ENCODE assay signal across 35 mouse cellular contexts in the genomic region with DNA sequence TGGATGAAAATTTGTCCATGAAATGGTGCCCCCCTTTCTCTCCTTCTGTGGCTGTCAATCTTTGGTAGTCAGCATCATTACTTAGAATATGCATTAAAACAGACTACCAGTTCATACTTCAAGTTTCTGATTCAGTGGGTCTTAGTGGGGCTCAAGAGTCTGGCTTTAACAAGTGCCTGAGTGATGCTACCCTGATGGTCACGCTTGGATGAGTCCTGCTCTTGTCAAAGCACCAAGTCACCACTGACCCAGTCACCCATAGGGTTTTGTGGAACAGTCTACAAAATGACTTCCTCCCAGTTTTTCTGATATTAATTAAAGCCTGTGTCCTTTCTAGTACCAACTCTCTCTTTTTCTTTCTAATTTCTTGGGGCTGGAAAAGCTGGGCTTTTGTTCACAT. TPM values are rescaled to one million over a fixed set of nuclear protein-coding genes. Genes with fewer than 3 reads are reported as not detected.
"Had no signal": no experiment of that assay in that cellular context is flagged by ENCODE, and none has a peak within 500 bp of the region (broad histone marks: within the 10 kb centered on the region; RNA-seq: fewer than 3 reads in every experiment).

No protein-coding gene starts in this region.

- H3K27me3 ChIP-seq: limb, embryonic 12.5 days; limb, embryonic 13.5 days; limb, embryonic 15.5 days; liver, embryonic 12.5 days; liver, embryonic 13.5 days; liver, embryonic 15.5 days; lung, embryonic 15.5 days; megakaryocyte, embryonic 14.5 days; midbrain, embryonic 12.5 days; midbrain, embryonic 13.5 days; midbrain, embryonic 15.5 days had no signal

- H3K4me1 ChIP-seq: limb, embryonic 10.5 days; limb, embryonic 12.5 days; limb, embryonic 13.5 days; limb, embryonic 15.5 days; liver, embryonic 12.5 days; liver, embryonic 13.5 days; liver, embryonic 15.5 days; megakaryocyte, embryonic 14.5 days; midbrain, embryonic 10.5 days; midbrain, embryonic 12.5 days; midbrain, embryonic 13.5 days; midbrain, embryonic 15.5 days had no signal

- H3K4me2 ChIP-seq: limb, embryonic 12.5 days; limb, embryonic 13.5 days; limb, embryonic 15.5 days; liver, embryonic 11.5 days; liver, embryonic 12.5 days; liver, embryonic 13.5 days; liver, embryonic 15.5 days; lung, embryonic 14.5 days; lung, embryonic 15.5 days; midbrain, embryonic 11.5 days; midbrain, embryonic 12.5 days; midbrain, embryonic 13.5 days; midbrain, embryonic 15.5 days had no signal

- H3K27ac ChIP-seq: limb, embryonic 10.5 days; limb, embryonic 12.5 days; limb, embryonic 13.5 days; limb, embryonic 15.5 days; liver, embryonic 12.5 days; liver, embryonic 13.5 days; liver, embryonic 14.5 days; liver, embryonic 15.5 days; lung, embryonic 15.5 days; macrophage; midbrain, embryonic 10.5 days; midbrain, embryonic 12.5 days; midbrain, embryonic 13.5 days; midbrain, embryonic 15.5 days had no signal

- H3K9ac ChIP-seq: limb, embryonic 12.5 days; limb, embryonic 13.5 days; limb, embryonic 15.5 days; liver, embryonic 12.5 days; liver, embryonic 13.5 days; liver, embryonic 14.5 days; liver, embryonic 15.5 days; liver, postnatal 0 days; lung, embryonic 14.5 days; lung, embryonic 15.5 days; midbrain, embryonic 12.5 days; midbrain, embryonic 13.5 days; midbrain, embryonic 15.5 days had no signal

- H3K9me3 ChIP-seq: limb, embryonic 10.5 days; limb, embryonic 12.5 days; limb, embryonic 13.5 days; limb, embryonic 15.5 days; liver, embryonic 12.5 days; liver, embryonic 13.5 days; liver, embryonic 15.5 days; lung, embryonic 15.5 days; megakaryocyte, embryonic 14.5 days; midbrain, embryonic 10.5 days; midbrain, embryonic 12.5 days; midbrain, embryonic 13.5 days; midbrain, embryonic 15.5 days had no signal

- DNase-seq: left cerebral cortex, postnatal 4 days; liver; liver, embryonic 13.5 days; liver, postnatal 0 days; lung, adult 18-20 months; lung, adult 2 months; lung, embryonic 14.5 days; lung, postnatal 10 days; lung, postnatal 14 days; lung, postnatal 36 days; lung, postnatal 4 days; midbrain, embryonic 14.5 days had no signal

- H3K36me3 ChIP-seq: limb, embryonic 10.5 days; limb, embryonic 12.5 days; limb, embryonic 13.5 days; limb, embryonic 15.5 days; liver, embryonic 12.5 days; liver, embryonic 13.5 days; liver, embryonic 15.5 days; lung, embryonic 15.5 days; midbrain, embryonic 10.5 days; midbrain, embryonic 12.5 days; midbrain, embryonic 13.5 days; midbrain, embryonic 15.5 days had no signal

- H3K4me3 ChIP-seq: limb, embryonic 10.5 days; limb, embryonic 12.5 days; limb, embryonic 13.5 days; limb, embryonic 15.5 days; liver, embryonic 12.5 days; liver, embryonic 13.5 days; liver, embryonic 15.5 days; lung, embryonic 15.5 days; megakaryocyte, embryonic 14.5 days; midbrain, embryonic 10.5 days; midbrain, embryonic 12.5 days; midbrain, embryonic 13.5 days; midbrain, embryonic 15.5 days; myocyte had no signal

RNA-seq across cellular contexts. Expression of a gene that starts 34.0 kb away (rescaled TPM):
- total RNA-seq: liver, adult 2 months; megakaryocyte progenitor cell, adult 5-6 weeks; megakaryocyte, adult 5-6 weeks; megakaryocyte-erythroid progenitor cell, adult 5-6 weeks; monocyte, adult 5-6 weeks had no signal
- polyA plus RNA-seq: limb, embryonic 10.5 days; liver, adult 2 months; liver, embryonic 11.5 days; liver, embryonic 12.5 days; liver, embryonic 14.5 days; liver, embryonic 15.5 days; liver, embryonic 16.5 days; liver, postnatal 0 days; macrophage had no signal
